Mouse (Mus musculus) CH12.LX (cell line): ENCODE measurements around the gene D17H6S53E. TPM values are rescaled to one million over a fixed set of nuclear protein-coding genes. Genes with fewer than 3 reads are reported as not detected.

Source experiments
- DNase-seq: peaks from one replicate; pipeline ENCODE4 v3.0.0-alpha.2; 2013; ENCODE audit errors: extremely low read depth
- H3K27ac ChIP-seq: 2 replicates; pipeline ENCODE4 v1.5.1; 2012; ENCODE audit warnings: low read depth, mild to moderate bottlenecking, control low read depth, moderate library complexity; ENCODE audit not compliant: insufficient read depth
- H3K27me3 ChIP-seq: replicated peaks from 2 replicates; pipeline ENCODE3; 2012; ENCODE audit warnings: inconsistent platforms
- H3K36me3 ChIP-seq, 2 experiments: replicated peaks in 1 of 2; 2 replicates each; pipeline versions ENCODE3 to v1.6.1; 2012; ENCODE audit warnings: inconsistent platforms in 1 of 2, low read length in 1 of 2, mild to moderate bottlenecking in 1 of 2, mixed read lengths in 1 of 2, moderate library complexity in 1 of 2; ENCODE audit not compliant: control insufficient read depth in 1 of 2, insufficient read depth in 1 of 2
- H3K4me1 ChIP-seq, 2 experiments: 2 replicates each; pipeline ENCODE4 v1.6.1; 2012; ENCODE audit warnings: inconsistent platforms in 1 of 2, moderate library complexity in 1 of 2; ENCODE audit not compliant: insufficient read depth in 2 of 2, control insufficient read depth in 1 of 2
- H3K4me2 ChIP-seq: 2 replicates; pipeline ENCODE4 v1.6.1; 2012; ENCODE audit warnings: low read depth, mild to moderate bottlenecking, control low read depth; ENCODE audit not compliant: poor library complexity, insufficient read depth, severe bottlenecking
- H3K4me3 ChIP-seq, 3 experiments: fragments of 150-350 bp in 1 of 3; sonication (generic) in 1 of 3; replicated peaks in 1 of 3; 2 replicates each; pipeline versions ENCODE3 to v1.5.1; 2011 to 2012; ENCODE audit warnings: low read depth in 2 of 3, low read length in 2 of 3, mild to moderate bottlenecking in 2 of 3, moderate library complexity in 2 of 3, control low read depth in 1 of 3, improper control_type of control experiment in 1 of 3, inconsistent platforms in 1 of 3, mixed read lengths in 1 of 3; ENCODE audit not compliant: poor library complexity in 1 of 3
- H3K79me2 ChIP-seq: replicated peaks from 2 replicates; pipeline ENCODE4 v1.6.1; 2012; ENCODE audit warnings: mild to moderate bottlenecking, moderate library complexity; ENCODE audit not compliant: control insufficient read depth, poor library complexity, insufficient read depth, severe bottlenecking; ENCODE audit errors: extremely low read depth
- H3K9ac ChIP-seq: 2 replicates; pipeline ENCODE4 v1.6.1; 2012; ENCODE audit warnings: low read depth, mild to moderate bottlenecking, control low read depth, moderate library complexity; ENCODE audit not compliant: insufficient read depth
- H3K9me3 ChIP-seq: replicated peaks from 2 replicates; pipeline ENCODE3; 2012; ENCODE audit warnings: low read length, inconsistent platforms, mixed read lengths
- BHLHE40 ChIP-seq: IDR thresholded peaks from 2 replicates; pipeline ENCODE4 v1.6.1; 2011; ENCODE audit warnings: mild to moderate bottlenecking, low read depth, low read length, improper control_type of control experiment
- CHD1 ChIP-seq: IDR thresholded peaks from 2 replicates; pipeline ENCODE4 v1.6.1; 2012; ENCODE audit warnings: low read depth, low read length, improper control_type of control experiment, inconsistent platforms
- CHD2 ChIP-seq: IDR thresholded peaks from 2 replicates; pipeline ENCODE4 v1.6.1; 2011; ENCODE audit warnings: low read length, improper control_type of control experiment
- CTCF ChIP-seq, 2 experiments: IDR thresholded peaks in 1 of 2; conservative IDR thresholded peaks in 1 of 2; 2 replicates each; pipeline ENCODE4 v1.5.1; 2011 to 2012; ENCODE audit warnings: low read depth in 2 of 2, low read length in 2 of 2, improper control_type of control experiment in 1 of 2, inconsistent platforms in 1 of 2, mild to moderate bottlenecking in 1 of 2, moderate library complexity in 1 of 2
- E2F4 ChIP-seq: IDR thresholded peaks from 2 replicates; pipeline ENCODE4 v1.6.1; 2011; ENCODE audit warnings: low read depth, low read length, improper control_type of control experiment; ENCODE audit not compliant: insufficient replicate concordance
- ETS1 ChIP-seq: conservative IDR thresholded peaks from 2 replicates; pipeline ENCODE4 v1.6.1; 2012; ENCODE audit warnings: low read depth, mild to moderate bottlenecking, inconsistent platforms, low read length, improper control_type of control experiment, moderate library complexity
- GABPA ChIP-seq: IDR thresholded peaks from 2 replicates; pipeline ENCODE4 v1.6.1; 2012; ENCODE audit warnings: low read depth, low read length, improper control_type of control experiment, inconsistent platforms; ENCODE audit not compliant: insufficient replicate concordance
- HCFC1 ChIP-seq: IDR thresholded peaks from 2 replicates; pipeline ENCODE4 v1.6.1; 2012; ENCODE audit warnings: low read depth, mild to moderate bottlenecking, inconsistent platforms, low read length, improper control_type of control experiment
- IRF4 ChIP-seq: IDR thresholded peaks from 2 replicates; pipeline ENCODE4 v1.6.1; 2014; ENCODE audit warnings: low read depth, mild to moderate bottlenecking, inconsistent platforms, low read length, improper control_type of control experiment
- JUN ChIP-seq: IDR thresholded peaks from 2 replicates; pipeline ENCODE4 v1.6.1; 2011; ENCODE audit warnings: low read depth, mild to moderate bottlenecking, low read length, improper control_type of control experiment, moderate library complexity; ENCODE audit not compliant: insufficient read depth
- JUND ChIP-seq: conservative IDR thresholded peaks from 2 replicates; pipeline ENCODE4 v1.6.1; 2011; ENCODE audit warnings: low read depth, low read length, improper control_type of control experiment
- KAT2A ChIP-seq: IDR thresholded peaks from 2 replicates; pipeline ENCODE4 v1.6.1; 2012; ENCODE audit warnings: low read length, improper control_type of control experiment, inconsistent platforms; ENCODE audit not compliant: insufficient replicate concordance
- MAFK ChIP-seq: IDR thresholded peaks from 2 replicates; pipeline ENCODE4 v1.6.1; 2011; ENCODE audit warnings: low read length, improper control_type of control experiment; ENCODE audit not compliant: insufficient replicate concordance
- MAX ChIP-seq: IDR thresholded peaks from 2 replicates; pipeline ENCODE4 v1.6.1; 2011; ENCODE audit warnings: low read length, improper control_type of control experiment
- MXI1 ChIP-seq: IDR thresholded peaks from 2 replicates; pipeline ENCODE4 v1.6.1; 2011; ENCODE audit warnings: mild to moderate bottlenecking, low read depth, low read length, improper control_type of control experiment
- MYC ChIP-seq: IDR thresholded peaks from 2 replicates; pipeline ENCODE4 v1.6.1; 2011; ENCODE audit warnings: low read depth, mild to moderate bottlenecking, improper control_type of control experiment, low read length
- NELFE ChIP-seq: IDR thresholded peaks from 2 replicates; pipeline ENCODE4 v1.6.1; 2011; ENCODE audit warnings: low read depth, low read length, improper control_type of control experiment
- NRF1 ChIP-seq: IDR thresholded peaks from 2 replicates; pipeline ENCODE4 v1.6.1; 2014; ENCODE audit warnings: low read depth, mild to moderate bottlenecking, inconsistent platforms, low read length, improper control_type of control experiment, moderate library complexity
- PAX5 ChIP-seq: IDR thresholded peaks from 2 replicates; pipeline ENCODE4 v1.6.1; 2012; ENCODE audit warnings: low read length, inconsistent platforms, mixed read lengths
- POLR2A ChIP-seq: IDR thresholded peaks from 2 replicates; pipeline ENCODE4 v1.6.1; 2011; ENCODE audit warnings: low read depth, mild to moderate bottlenecking, improper control_type of control experiment, low read length
- POLR2AphosphoS2 ChIP-seq: IDR thresholded peaks from 2 replicates; pipeline ENCODE4 v1.6.1; 2011; ENCODE audit warnings: low read depth, low read length, improper control_type of control experiment
- RAD21 ChIP-seq: IDR thresholded peaks from 2 replicates; pipeline ENCODE4 v1.6.1; 2011; ENCODE audit warnings: low read depth, mild to moderate bottlenecking, low read length, improper control_type of control experiment, moderate library complexity
- RCOR1 ChIP-seq: conservative IDR thresholded peaks from 2 replicates; pipeline ENCODE4 v1.6.1; 2012; ENCODE audit warnings: low read depth, mild to moderate bottlenecking, inconsistent platforms, low read length, improper control_type of control experiment
- SIN3A ChIP-seq: IDR thresholded peaks from 2 replicates; pipeline ENCODE4 v1.6.1; 2012; ENCODE audit warnings: low read length, improper control_type of control experiment, inconsistent platforms
- TBP ChIP-seq: conservative IDR thresholded peaks from 2 replicates; pipeline ENCODE4 v1.6.1; 2011; ENCODE audit warnings: low read depth, low read length, improper control_type of control experiment
- TCF12 ChIP-seq: IDR thresholded peaks from 2 replicates; pipeline ENCODE4 v1.6.1; 2014; ENCODE audit warnings: low read depth, mild to moderate bottlenecking, inconsistent platforms, low read length, improper control_type of control experiment
- UBTF ChIP-seq: IDR thresholded peaks from 2 replicates; pipeline ENCODE4 v1.6.1; 2012; ENCODE audit warnings: low read depth, mild to moderate bottlenecking, inconsistent platforms, low read length, improper control_type of control experiment, moderate library complexity
- USF1 ChIP-seq: IDR thresholded peaks from 2 replicates; pipeline ENCODE4 v1.6.1; 2014; ENCODE audit warnings: low read depth, mild to moderate bottlenecking, inconsistent platforms, low read length, improper control_type of control experiment
- USF2 ChIP-seq: conservative IDR thresholded peaks from 2 replicates; pipeline ENCODE4 v1.6.1; 2011; ENCODE audit warnings: low read depth, low read length, improper control_type of control experiment
- ZC3H11A ChIP-seq: IDR thresholded peaks from 2 replicates; pipeline ENCODE4 v1.6.1; 2012; ENCODE audit warnings: low read depth, mild to moderate bottlenecking, inconsistent platforms, low read length, improper control_type of control experiment
- ZKSCAN1 ChIP-seq: IDR thresholded peaks from 2 replicates; pipeline ENCODE4 v1.6.1; 2012; ENCODE audit warnings: low read depth, inconsistent platforms, low read length, improper control_type of control experiment, borderline replicate concordance
- ZMIZ1 ChIP-seq: IDR thresholded peaks from 2 replicates; pipeline ENCODE4 v1.6.1; 2012; ENCODE audit warnings: low read depth, mild to moderate bottlenecking, inconsistent platforms, low read length, improper control_type of control experiment
- ZNF384 ChIP-seq: IDR thresholded peaks from 2 replicates; pipeline ENCODE4 v1.6.1; 2012; ENCODE audit warnings: low read depth, low read length, improper control_type of control experiment, inconsistent platforms
- dilution Hi-C: fragments of 300-500 bp; cut with MboI; formaldehyde crosslinking; loops from 2 replicates; pipeline ENCODE4 v1.14.3; 2020; ENCODE audit warnings: low sequenced_read_pairs; ENCODE audit not compliant: extremely low pct_unique_long_range_greater_than_20kb, extremely low pct_ligation_motif_present
- in situ Hi-C: fragments of 300-500 bp; cut with MboI; formaldehyde crosslinking; loops from 3 replicates; pipeline ENCODE4 v1.14.3; 2019; ENCODE audit warnings: low sequenced_read_pairs, low pct_ligation_motif_present, low pct_unique_long_range_greater_than_20kb, mixed read lengths
- polyA plus RNA-seq: library from polyadenylated mRNA; unstranded; fragments of >175 nt; gene quantifications from 2 replicates; pipeline ENCODE4 v1.2.1, GENCODE M21; 2012; ENCODE audit warnings: low read depth; ENCODE audit not compliant: insufficient read length
- total RNA-seq, 2 experiments: library from RNA; depleted of rRNA; stranded (reverse); fragments of 300-350 nt in 1 of 2; fragments of >200 nt in 1 of 2; gene quantifications; 2 replicates each; pipeline ENCODE4 v1.2.3; 2012 to 2014

The D17H6S53E gene
- total and polyA plus RNA-seq, 3 experiments, result 8.7 to 15.6 (median 11.9) TPM

GRCm38 (mm10) chr17:35168541-35169207 is 42.5 kb downstream of the D17H6S53E start (continued):
- TF ChIP-seq CHD2, result no peak
- TF ChIP-seq ZNF384, result peak; percentile 97
- TF ChIP-seq GABPA, result no peak
- peak; percentile 81 for TF ChIP-seq RAD21
- no peak for TF ChIP-seq ETS1

GRCm38 (mm10) chr17:35172445-35173234 is 46.5 kb downstream of the D17H6S53E start:
- peak overlapping the region; percentile 98 for H3K27ac ChIP-seq
- H3K27me3 ChIP-seq, result no peaks in the 10 kb centered on the region
- H3K36me3 ChIP-seq, result peaks cover 0 to 3% of the 10 kb centered on the region in 2 experiments
- dilution Hi-C loops, result no loop called here
- H3K9me3 ChIP-seq, result no peaks in the 10 kb centered on the region
- H3K4me3 ChIP-seq, result peak overlapping the region in 1 of 3 experiments; percentile 28
- no peaks in the 10 kb centered on the region for H3K79me2 ChIP-seq
- H3K9ac ChIP-seq, result peak overlapping the region; percentile 46
- peaks cover 14 to 52% of the 10 kb centered on the region in 2 experiments for H3K4me1 ChIP-seq
- peak overlapping the region; percentile 48 for H3K4me2 ChIP-seq
- in situ Hi-C loops, result loop anchor here (5.0 kb wide), 1 partner anchor 60 kb away; the partner anchor contains the start of gene Atp6v1g2
- no peak for DNase-seq
- no peak for TF ChIP-seq NRF1
- peak; percentile 36; the same call in 1 of the 2 replicates for TF ChIP-seq IRF4
- TF ChIP-seq CTCF (conservative IDR thresholded peaks at IDR 0.05 in 1 of 2, IDR thresholded peaks at IDR 0.05 in 1 of 2; ENCODE audit: low read depth in 2 of 2, low read length in 2 of 2), result no peak
- TF ChIP-seq CHD2, result peak; percentile 23; the same call in 1 of the 2 replicates
- no peak for TF ChIP-seq ZC3H11A
- peak; percentile 6; the same call in 1 of the 2 replicates for TF ChIP-seq TCF12
- TF ChIP-seq NELFE, result 0 out of 2 replicates have a peak, but pooled peaks have one; percentile 45
- TF ChIP-seq RAD21, result no peak
- TF ChIP-seq TBP, result no peak
- TF ChIP-seq ZMIZ1, result peak; percentile 77; the same call in 1 of the 2 replicates
- TF ChIP-seq USF2, result no peak
- no peak for TF ChIP-seq HCFC1
- no peak for TF ChIP-seq RCOR1
- no peak for TF ChIP-seq MYC
- TF ChIP-seq MAX, result no peak
- no peak for TF ChIP-seq ZKSCAN1
- TF ChIP-seq POLR2AphosphoS2, result no peak
- no peak for TF ChIP-seq GABPA
- TF ChIP-seq JUN, result no peak
- TF ChIP-seq SIN3A, result peak; percentile 15; the same call in 1 of the 2 replicates
- TF ChIP-seq POLR2A, result no peak; the same call in 1 of the 2 replicates
- TF ChIP-seq MAFK, result no peak
- no peak for TF ChIP-seq PAX5
- TF ChIP-seq USF1, result no peak
- TF ChIP-seq UBTF, result 0 out of 2 replicates have a peak, but pooled peaks have one; percentile 51
- no peak for TF ChIP-seq ETS1
- TF ChIP-seq BHLHE40, result 0 out of 2 replicates have a peak, but pooled peaks have one; percentile 1
- no peak for TF ChIP-seq KAT2A
- TF ChIP-seq E2F4, result no peak
- no peak for TF ChIP-seq JUND
- TF ChIP-seq CHD1, result peak; percentile 73; the same call in 1 of the 2 replicates
- TF ChIP-seq MXI1, result 0 out of 2 replicates have a peak, but pooled peaks have one; percentile 43
